Mouse (Mus musculus) left cerebral cortex, adult 2 months (tissue): Measurements from ENCODE around the gene Dtx1. TPM values are rescaled to one million over a fixed set of nuclear protein-coding genes. Genes with fewer than 3 reads are reported as not detected.

Experiments used
- DNase-seq, 2 experiments: peaks; one replicate each; pipeline ENCODE4 v3.0.0; 2021 to 2022; ENCODE audit warnings: low spot score in 2 of 2, mixed read lengths in 1 of 2; ENCODE audit errors: extremely low spot score in 1 of 2
- H3K27ac ChIP-seq: fragments of 200-600 bp; 2 replicates; pipeline ENCODE4 v1.8.1; 2022
- H3K4me3 ChIP-seq: fragments of 200-600 bp; 2 replicates; pipeline ENCODE4 v1.8.1; 2022
- CTCF ChIP-seq: fragments of 200-600 bp; IDR thresholded peaks from 2 replicates; pipeline ENCODE4 v1.8.1; 2022; ENCODE audit warnings: antibody characterized with exemption, mild to moderate bottlenecking, moderate library complexity
- intact Hi-C: fragments of 180-260 bp; cut with DNase I; formaldehyde crosslinking; loops from one replicate; pipeline ENCODE4 v1.15.1; 2025
- total RNA-seq, 2 experiments: library from RNA; stranded (reverse); gene quantifications; 2 replicates each; pipeline ENCODE4 v1.2.3; 2021

The Dtx1 gene
- total RNA-seq, 2 experiments from 2014 or later = 74.5 to 76.9 TPM

- Histone ChIP-seq H3K27ac (no peak overlapping the region), H3K4me3 (no peak overlapping the region)
- no peak for TF ChIP-seq CTCF
- no peak for DNase-seq
- intact Hi-C loops = loop anchor here (2.0 kb wide), 1 partner anchor 23 kb away; the partner anchor contains the start of gene Rasal1
Measured at GRCm38 (mm10) chr5:120671865-120672264, 39.9 kb downstream of the Dtx1 start.

- no peak for DNase-seq
- no peak overlapping the region for H3K27ac ChIP-seq
- H3K4me3 ChIP-seq = no peak overlapping the region
- intact Hi-C loops = no loop called here
- no peak for TF ChIP-seq CTCF
Measured at GRCm38 (mm10) chr5:120670132-120670531, 41.6 kb downstream of the Dtx1 start.

- intact Hi-C loops = no loop called here
- Histone ChIP-seq H3K27ac (no peak overlapping the region), H3K4me3 (no peak overlapping the region)
- no peak for DNase-seq
- TF ChIP-seq CTCF = no peak
Measured at GRCm38 (mm10) chr5:120668761-120669160, 43.0 kb downstream of the Dtx1 start.

- peak; percentile 16 for TF ChIP-seq CTCF
- DNase-seq = no peak
- Histone ChIP-seq H3K27ac (no peak overlapping the region), H3K4me3 (no peak overlapping the region)
- intact Hi-C loops = no loop called here
Measured at GRCm38 (mm10) chr5:120664888-120665287, 46.8 kb downstream of the Dtx1 start.

GRCm38 (mm10) chr5:120660816-120661215, 50.9 kb downstream of the Dtx1 start:
- H3K27ac ChIP-seq = peak overlapping the region; percentile 57; the same call in 1 of the 2 replicates
- TF ChIP-seq CTCF = peak; percentile 29
- no peak for DNase-seq
- no peak overlapping the region for H3K4me3 ChIP-seq
- intact Hi-C loops = no loop called here

GRCm38 (mm10) chr5:120656281-120656751, 55.4 kb downstream of the Dtx1 start:
- intact Hi-C loops = no loop called here
- Histone ChIP-seq H3K4me3 (no peak overlapping the region), H3K27ac (peak overlapping the region; percentile 88)
- peak; percentile 48 for TF ChIP-seq CTCF
- no peak for DNase-seq

GRCm38 (mm10) chr5:120653873-120654272, 57.9 kb downstream of the Dtx1 start:
- peak overlapping the region; percentile 13; the same call in 1 of the 2 replicates for H3K4me3 ChIP-seq
- TF ChIP-seq CTCF = no peak

GRCm38 (mm10) chr5:120652915-120653701, 58.6 kb downstream of the Dtx1 start:
- no peak for DNase-seq
- peak overlapping the region; percentile 26 for H3K4me3 ChIP-seq
- peak overlapping the region; percentile 77 for H3K27ac ChIP-seq
- intact Hi-C loops = no loop called here
- no peak for TF ChIP-seq CTCF

More at GRCm38 (mm10) chr5:120653873-120654272, 57.9 kb downstream of the Dtx1 start:
- intact Hi-C loops = no loop called here
- H3K27ac ChIP-seq = peak overlapping the region; percentile 77
- DNase-seq = no peak

- DNase-seq = no peak
- peak overlapping the region; percentile 88 for H3K27ac ChIP-seq
- no peak for TF ChIP-seq CTCF
- intact Hi-C loops = no loop called here
- H3K4me3 ChIP-seq = peak overlapping the region; percentile 70
Measured at GRCm38 (mm10) chr5:120651230-120651629, 60.5 kb downstream of the Dtx1 start.

GRCm38 (mm10) chr5:120649938-120650337, 61.8 kb downstream of the Dtx1 start:
- H3K4me3 ChIP-seq = peak overlapping the region; percentile 70
- DNase-seq = no peak
- intact Hi-C loops = loop anchor here (2.0 kb wide), 1 partner anchor 23 kb away; no protein-coding TSS in a partner anchor
- no peak for TF ChIP-seq CTCF
- peak overlapping the region; percentile 88 for H3K27ac ChIP-seq

GRCm38 (mm10) chr5:120649374-120649933, 62.3 kb downstream of the Dtx1 start:
- intact Hi-C loops = loop anchor here (2.0 kb wide), 1 partner anchor 23 kb away; no protein-coding TSS in a partner anchor
- H3K27ac ChIP-seq = peak overlapping the region; percentile 88
- no peak for TF ChIP-seq CTCF
- H3K4me3 ChIP-seq = peak overlapping the region; percentile 70
- peak in 1 of 2 experiments; percentile 37 for DNase-seq

GRCm38 (mm10) chr5:120648569-120649373, 63.0 kb downstream of the Dtx1 start, which contains the start of gene Rasal1:
Rasal1 (plus strand) TSS chr5:120648812.
- peak within 1 kb of the TSS; percentile 70 for H3K4me3 ChIP-seq
- peak within 1 kb of the TSS; percentile 88 for H3K27ac ChIP-seq
- TF ChIP-seq CTCF = peak; percentile 67
- intact Hi-C loops = loop anchor here (1.0 to 2.0 kb wide), 2 partner anchors 24 to 28 kb away; no protein-coding TSS in a partner anchor
- peak; percentile 82 to 83 for DNase-seq
